Mouse (Mus musculus) megakaryocyte, embryonic 14.5 days (primary cell): ENCODE results near the gene Ushbp1. TPM values are rescaled to one million over a fixed set of nuclear protein-coding genes. Genes with fewer than 3 reads are reported as not detected.

Experiments
- H3K27me3 ChIP-seq: replicated peaks from 2 replicates; pipeline ENCODE3; 2012; ENCODE audit warnings: inconsistent platforms
- H3K36me3 ChIP-seq: replicated peaks from 2 replicates; pipeline ENCODE3; 2012; ENCODE audit warnings: low read length, inconsistent platforms, mixed read lengths
- H3K4me1 ChIP-seq: 2 replicates; pipeline ENCODE4 v1.6.1; 2012; ENCODE audit warnings: inconsistent platforms
- H3K4me3 ChIP-seq: replicated peaks from 2 replicates; pipeline ENCODE3; 2012; ENCODE audit warnings: moderate library complexity, mild to moderate bottlenecking, inconsistent platforms
- H3K9me3 ChIP-seq: 2 replicates; pipeline ENCODE4 v1.6.1; 2012; ENCODE audit warnings: inconsistent platforms
- FLI1 ChIP-seq: IDR thresholded peaks from 2 replicates; pipeline ENCODE4 v1.6.1; 2012; ENCODE audit warnings: low read length, inconsistent platforms, mixed read lengths
- GATA1 ChIP-seq: IDR thresholded peaks from 3 replicates; pipeline ENCODE4 v1.6.1; 2012; ENCODE audit warnings: mixed read lengths, low read length, inconsistent platforms, borderline replicate concordance
- polyA plus RNA-seq: library from polyadenylated mRNA; stranded (reverse); fragments of >175 nt; gene quantifications from 2 replicates; pipeline ENCODE4 v1.2.3, GENCODE M21; 2012; ENCODE audit warnings: low replicate concordance; ENCODE audit not compliant: insufficient read depth

Gene Ushbp1
- polyA plus RNA-seq, 1 experiment, result 0.06 TPM

GRCm38 (mm10) chr8:71396639-71397305 is 1.2 kb upstream of the Ushbp1 start, which contains the start of gene Babam1:
Gene Babam1, plus strand, starts transcription at chr8:71396861.
- Histone ChIP-seq H3K36me3 (peaks cover 33% of the 10 kb centered on the region), H3K9me3 (peaks cover 5% of the 10 kb centered on the region; the same call in 1 of the 2 replicates), H3K4me1 (peaks cover 40% of the 10 kb centered on the region), H3K27me3 (peaks cover 6% of the 10 kb centered on the region), H3K4me3 (peak within 1 kb of the TSS; percentile 97)
- TF ChIP-seq FLI1, result 0 out of 2 replicates have a peak, but pooled peaks have one; percentile 8
- TF ChIP-seq GATA1, result no peak

DNA sequence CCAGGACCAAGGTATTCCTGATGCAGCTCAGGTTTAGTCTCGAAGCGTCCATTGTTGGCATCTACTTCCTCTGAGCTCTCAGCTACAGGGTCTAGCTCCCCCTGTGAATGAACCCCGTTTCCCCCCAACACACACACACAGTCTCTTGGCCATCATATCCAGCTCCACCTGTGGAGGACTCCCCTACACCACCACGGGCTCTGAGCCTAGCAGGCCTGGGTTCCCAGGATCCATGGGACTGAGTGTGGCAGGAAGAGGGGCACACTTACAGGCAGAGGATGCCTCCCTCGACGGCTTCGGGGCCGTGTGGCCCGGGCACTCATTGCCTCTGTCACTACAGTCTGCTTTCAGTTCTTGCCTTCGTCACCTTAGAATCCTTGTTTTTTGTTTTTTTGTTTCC is 531 bp downstream of the Ushbp1 start:
- peaks cover 5% of the 10 kb centered on the region; the same call in 1 of the 2 replicates for H3K9me3 ChIP-seq
- H3K27me3 ChIP-seq, result peaks cover 11% of the 10 kb centered on the region
- H3K36me3 ChIP-seq, result peaks cover 21% of the 10 kb centered on the region
- H3K4me3 ChIP-seq, result no peak overlapping the region
- TF ChIP-seq FLI1, result no peak
- no peak for TF ChIP-seq GATA1
- peaks cover 40% of the 10 kb centered on the region for H3K4me1 ChIP-seq

- Histone ChIP-seq H3K9me3 (peaks cover 5% of the 10 kb centered on the region; the same call in 1 of the 2 replicates), H3K36me3 (peaks cover 15% of the 10 kb centered on the region), H3K27me3 (peaks cover 13% of the 10 kb centered on the region), H3K4me3 (no peak overlapping the region), H3K4me1 (peaks cover 40% of the 10 kb centered on the region)
- TF ChIP-seq GATA1 (no peak), FLI1 (no peak)
Measured at GRCm38 (mm10) chr8:71394481-71394880, 1.1 kb downstream of the Ushbp1 start.

DNA sequence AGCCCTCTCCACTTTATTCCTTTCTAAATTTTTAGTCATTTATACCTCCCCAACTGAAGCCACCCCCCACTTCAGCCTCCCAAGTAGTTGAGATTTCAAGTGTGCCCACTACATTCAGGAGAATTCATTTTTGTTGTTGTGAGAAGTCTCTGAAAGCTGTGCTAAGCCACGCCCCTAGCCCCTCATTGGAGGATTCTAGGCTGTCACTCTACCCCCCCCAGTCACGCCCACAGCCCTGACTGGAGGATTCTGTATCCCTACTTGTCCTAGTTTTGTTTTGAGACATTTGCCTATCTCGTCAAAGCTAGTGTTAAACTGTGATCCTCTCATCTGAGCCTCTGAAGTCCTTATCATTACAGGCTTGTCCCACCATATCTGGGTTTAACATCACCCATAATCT is 2.7 kb downstream of the Ushbp1 start:
- Histone ChIP-seq H3K4me3 (no peak overlapping the region), H3K36me3 (peaks cover 4% of the 10 kb centered on the region), H3K4me1 (peaks cover 48% of the 10 kb centered on the region), H3K27me3 (peaks cover 19% of the 10 kb centered on the region), H3K9me3 (peaks cover 9% of the 10 kb centered on the region; the same call in 1 of the 2 replicates)
- TF ChIP-seq GATA1 (no peak), FLI1 (no peak)

- H3K4me1 ChIP-seq, result peaks cover 46% of the 10 kb centered on the region
- H3K9me3 ChIP-seq, result peaks cover 9% of the 10 kb centered on the region; the same call in 1 of the 2 replicates
- peaks cover 19% of the 10 kb centered on the region for H3K27me3 ChIP-seq
- H3K36me3 ChIP-seq, result no peaks in the 10 kb centered on the region
- H3K4me3 ChIP-seq, result no peak overlapping the region
- TF ChIP-seq FLI1, result no peak
- TF ChIP-seq GATA1, result no peak
Measured at GRCm38 (mm10) chr8:71392391-71392790, 3.2 kb downstream of the Ushbp1 start.

DNA sequence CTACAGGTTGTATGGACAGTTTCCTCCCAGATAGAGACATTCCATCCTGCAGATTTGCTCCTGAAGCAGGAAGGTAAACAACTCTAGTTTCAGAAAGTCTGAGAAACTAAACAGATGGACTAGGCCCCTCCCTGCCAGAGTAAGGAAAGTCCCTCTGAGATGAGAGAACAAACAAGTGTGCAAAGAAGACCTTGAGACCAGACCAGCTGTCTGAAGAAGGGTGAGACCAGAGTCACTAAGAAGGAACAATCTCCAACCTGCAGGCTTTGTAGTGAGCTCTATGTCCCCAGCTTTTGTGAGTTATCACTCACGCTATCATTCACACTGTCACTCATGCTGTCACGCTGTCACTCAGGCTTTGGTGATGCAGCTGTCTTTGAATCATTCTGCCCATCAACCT is 3.9 kb downstream of the Ushbp1 start:
- Histone ChIP-seq H3K4me1 (peaks cover 41% of the 10 kb centered on the region), H3K4me3 (no peak overlapping the region), H3K27me3 (peaks cover 23% of the 10 kb centered on the region), H3K9me3 (peaks cover 9% of the 10 kb centered on the region; the same call in 1 of the 2 replicates), H3K36me3 (no peaks in the 10 kb centered on the region)
- TF ChIP-seq GATA1, result no peak
- TF ChIP-seq FLI1, result no peak

GRCm38 (mm10) chr8:71388267-71388666 is 7.3 kb downstream of the Ushbp1 start:
- Histone ChIP-seq H3K36me3 (no peaks in the 10 kb centered on the region), H3K4me1 (peaks cover 16% of the 10 kb centered on the region), H3K27me3 (peaks cover 29% of the 10 kb centered on the region), H3K4me3 (no peak overlapping the region), H3K9me3 (peaks cover 4% of the 10 kb centered on the region; the same call in 1 of the 2 replicates)
- TF ChIP-seq FLI1 (no peak), GATA1 (no peak)

GRCm38 (mm10) chr8:71385212-71385835 is 10.3 kb downstream of the Ushbp1 start:
- Histone ChIP-seq H3K9me3 (0 out of 2 replicates have a peak, but pooled peaks cover 4% of the 10 kb centered on the region), H3K4me3 (no peak overlapping the region), H3K27me3 (peaks cover 43% of the 10 kb centered on the region), H3K36me3 (no peaks in the 10 kb centered on the region), H3K4me1 (peaks cover 29% of the 10 kb centered on the region)
- TF ChIP-seq GATA1 (no peak), FLI1 (no peak)

GRCm38 (mm10) chr8:71383860-71384259 is 11.7 kb downstream of the Ushbp1 start:
- Histone ChIP-seq H3K4me3 (no peak overlapping the region), H3K4me1 (peaks cover 41% of the 10 kb centered on the region), H3K27me3 (peaks cover 51% of the 10 kb centered on the region), H3K9me3 (no peaks in the 10 kb centered on the region), H3K36me3 (no peaks in the 10 kb centered on the region)
- no peak for TF ChIP-seq GATA1
- no peak for TF ChIP-seq FLI1

GRCm38 (mm10) chr8:71383396-71383795 is 12.2 kb downstream of the Ushbp1 start:
- no peaks in the 10 kb centered on the region for H3K36me3 ChIP-seq
- no peaks in the 10 kb centered on the region for H3K9me3 ChIP-seq
- peaks cover 38% of the 10 kb centered on the region for H3K4me1 ChIP-seq
- H3K4me3 ChIP-seq, result no peak overlapping the region
- peaks cover 50% of the 10 kb centered on the region for H3K27me3 ChIP-seq
- TF ChIP-seq GATA1 (no peak), FLI1 (no peak)
